Mouse (Mus musculus) limb, embryonic 14.5 days (tissue): ENCODE measurements at regions not wholly inside any gene's neighbourhood (a gene's known extent, or its start where the extent isn't known, plus 50 kb on each side); places are given as distances from the start of the nearest gene placed in this dataset.

Source experiments
- ATAC-seq: fragments of 200-750 bp; cut with Nextera tagmentation; 2 replicates; pipeline ENCODE4 v1.8.0; 2017; ENCODE audit warnings: low read depth, moderate number of reproducible peaks, moderate TSS enrichment; ENCODE audit not compliant: low FRiP score
- DNase-seq: peaks from one replicate; pipeline ENCODE4 v3.0.0-alpha.2; 2015; ENCODE audit warnings: low spot score
- H3K27ac ChIP-seq: fragments of 300-500 bp; sonication (generic); replicated peaks from 2 replicates; pipeline ENCODE4 v1.5.1; 2014; ENCODE audit warnings: low read depth, mild to moderate bottlenecking, low read length, moderate library complexity, mixed read lengths
- H3K27me3 ChIP-seq: fragments of 300-500 bp; sonication (generic); 2 replicates; pipeline ENCODE4 v1.6.1; 2014; ENCODE audit warnings: low read length, mixed read lengths; ENCODE audit not compliant: control insufficient read depth, insufficient read depth
- H3K36me3 ChIP-seq: fragments of 300-500 bp; sonication (generic); 2 replicates; pipeline ENCODE4 v1.6.1; 2014; ENCODE audit warnings: mild to moderate bottlenecking, low read length, moderate library complexity, mixed read lengths; ENCODE audit not compliant: control insufficient read depth, insufficient read depth
- H3K4me1 ChIP-seq: fragments of 300-500 bp; sonication (generic); 2 replicates; pipeline ENCODE4 v1.6.1; 2014; ENCODE audit warnings: antibody characterized with exemption, low read length, mixed read lengths; ENCODE audit not compliant: control insufficient read depth, insufficient read depth
- H3K4me2 ChIP-seq: fragments of 300-500 bp; sonication (generic); replicated peaks from 2 replicates; pipeline ENCODE4 v1.6.1; 2014; ENCODE audit warnings: low read depth, mild to moderate bottlenecking, low read length, moderate library complexity; ENCODE audit not compliant: severe bottlenecking
- H3K4me3 ChIP-seq: fragments of 300-500 bp; sonication (generic); replicated peaks from 2 replicates; pipeline ENCODE4 v1.5.1; 2014; ENCODE audit warnings: low read length
- H3K9ac ChIP-seq: fragments of 300-500 bp; sonication (generic); 2 replicates; pipeline ENCODE4 v1.6.1; 2014; ENCODE audit warnings: mild to moderate bottlenecking, low read depth, low read length, moderate library complexity; ENCODE audit not compliant: severe bottlenecking
- H3K9me3 ChIP-seq: fragments of 300-500 bp; sonication (generic); 2 replicates; pipeline ENCODE4 v1.6.1; 2016; ENCODE audit warnings: low read length; ENCODE audit not compliant: control insufficient read depth
- POLR2A ChIP-seq: fragments of 200-500 bp; IDR thresholded peaks from 2 replicates; pipeline ENCODE4 v1.8.0; 2012; ENCODE audit warnings: inconsistent platforms, mild to moderate bottlenecking, moderate library complexity, borderline replicate concordance; ENCODE audit not compliant: insufficient read depth, insufficient read length; ENCODE audit errors: extremely low read depth
- WGBS: fragments of 180-500 bp; shearing (Covaris S2); extraction: QIAGEN DNeasy Blood & Tissue Kit; methylation state at CpG from one replicate; pipeline ENCODE4 v1.1.7; 2014; 5-methylcytosine and 5-hydroxymethylcytosine counted together

DNA sequence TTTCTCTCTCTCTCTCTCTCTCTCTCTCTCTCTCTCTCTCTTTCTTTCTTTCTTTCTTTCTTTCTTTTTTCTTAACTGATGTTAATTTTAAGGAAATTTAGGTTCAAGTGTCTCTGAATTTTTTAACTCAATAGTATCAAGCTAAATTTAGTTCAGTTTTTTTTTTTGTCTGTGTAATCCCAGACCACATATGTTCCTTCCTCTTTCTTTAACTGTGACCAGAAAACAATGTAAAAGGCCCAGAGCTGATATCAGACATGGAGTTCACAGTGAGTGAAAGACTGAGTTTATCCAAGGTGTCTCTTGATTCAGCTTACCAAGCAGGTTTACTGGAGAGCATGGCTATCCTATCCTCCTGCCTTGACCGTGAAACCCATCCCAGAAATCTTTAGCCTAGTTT lies 258.9 kb upstream of the Veph1 start:
- H3K27ac ChIP-seq = no peak overlapping the region
- H3K9ac ChIP-seq = no peak overlapping the region
- no peak for TF ChIP-seq POLR2A
- H3K27me3 ChIP-seq = no peaks in the 10 kb centered on the region
- 93% methylated on average over 1 of the region's 1 CpGs for WGBS
- no peaks in the 10 kb centered on the region for H3K9me3 ChIP-seq
- DNase-seq (no peak), ATAC-seq (no peak)
- no peaks in the 10 kb centered on the region for H3K4me1 ChIP-seq
- no peaks in the 10 kb centered on the region for H3K36me3 ChIP-seq
- no peak overlapping the region for H3K4me2 ChIP-seq
- no peak overlapping the region for H3K4me3 ChIP-seq

DNA sequence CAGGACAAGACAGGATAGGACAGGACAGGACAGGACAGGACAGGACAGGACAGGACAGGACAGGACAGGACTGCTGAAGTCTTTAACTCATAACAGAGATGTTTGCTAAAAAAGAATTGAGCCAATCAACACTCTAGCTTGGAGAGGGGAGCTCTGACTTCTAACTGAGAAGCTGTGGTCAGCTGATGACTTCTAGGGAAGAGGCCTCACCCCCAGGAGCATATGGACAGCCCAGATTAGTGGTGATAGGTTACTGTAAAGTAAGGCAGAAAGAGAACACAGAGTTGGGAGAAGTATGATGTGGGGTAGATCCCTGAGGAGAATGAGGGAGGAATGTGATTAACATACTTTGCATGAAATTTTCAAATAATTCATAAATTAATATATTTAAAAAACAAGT lies 254.3 kb upstream of the Veph1 start:
- no peak overlapping the region for H3K4me3 ChIP-seq
- no peak for TF ChIP-seq POLR2A
- no peak overlapping the region for H3K9ac ChIP-seq
- no peaks in the 10 kb centered on the region for H3K9me3 ChIP-seq
- H3K27me3 ChIP-seq = no peaks in the 10 kb centered on the region
- no peaks in the 10 kb centered on the region for H3K36me3 ChIP-seq
- ATAC-seq (no peak), DNase-seq (no peak)
- H3K4me1 ChIP-seq = no peaks in the 10 kb centered on the region
- H3K4me2 ChIP-seq = no peak overlapping the region
- H3K27ac ChIP-seq = no peak overlapping the region

DNA sequence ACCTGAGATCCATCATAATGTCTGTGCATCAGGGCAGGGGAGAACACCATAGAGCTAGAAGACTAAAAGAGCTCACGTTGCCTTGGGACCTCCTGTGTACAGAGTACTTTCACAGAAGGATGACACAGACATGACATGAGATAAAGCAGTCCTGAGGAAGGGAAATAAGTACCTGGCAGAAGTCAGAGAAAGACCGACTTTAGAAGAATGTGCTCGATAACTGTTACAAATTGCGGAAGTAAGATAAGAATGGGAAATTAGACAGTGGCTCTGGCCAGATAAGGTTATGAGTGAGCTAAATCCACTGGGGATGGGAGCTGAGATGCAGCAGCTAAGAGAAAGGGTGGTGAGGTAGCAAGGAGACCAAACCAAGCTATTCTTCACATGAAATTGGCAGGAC lies 249.9 kb upstream of the Veph1 start:
- no peak for TF ChIP-seq POLR2A

DNA sequence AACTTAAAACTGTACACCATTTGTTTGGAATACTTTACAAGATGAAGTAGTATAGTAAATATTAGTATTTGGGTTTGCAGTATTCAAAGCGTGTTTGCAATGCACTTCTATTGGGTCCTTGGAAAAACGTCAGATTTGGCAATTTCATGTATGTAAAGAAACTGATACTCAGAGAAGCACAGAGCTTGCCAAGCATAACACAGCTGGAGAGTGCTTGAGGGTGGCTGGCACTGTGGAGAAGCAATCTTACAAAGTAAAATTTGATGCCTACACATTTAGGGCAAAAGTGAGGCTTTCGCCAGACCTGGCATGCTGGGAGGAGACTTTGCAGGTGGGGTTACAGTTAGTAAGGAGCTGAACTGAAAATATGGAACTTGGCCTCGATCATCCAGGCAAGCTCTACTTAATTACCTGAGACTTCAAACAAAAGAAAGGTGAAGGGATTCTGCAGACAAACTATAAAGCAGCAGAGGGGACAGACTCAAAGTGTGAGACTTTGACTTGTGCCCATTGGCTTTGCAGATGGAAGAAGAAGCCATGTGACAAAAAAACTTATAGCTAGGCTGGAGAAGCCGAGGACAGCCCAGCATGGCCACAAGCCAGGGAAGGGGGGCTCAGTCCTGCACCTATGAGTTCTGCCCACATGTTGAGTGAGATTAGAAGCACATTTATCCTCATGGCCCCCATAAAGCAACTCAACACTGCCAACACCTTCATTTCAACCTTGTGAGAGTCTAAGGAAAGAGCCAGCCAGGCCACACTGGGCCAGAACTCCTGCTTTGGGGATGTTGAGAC lies 247.7 kb upstream of the Veph1 start:
- no peak for TF ChIP-seq POLR2A
- Histone ChIP-seq H3K9ac (no peak overlapping the region), H3K27ac (peak overlapping the region; percentile 29; the same call in 1 of the 2 replicates), H3K4me2 (no peak overlapping the region), H3K27me3 (no peaks in the 10 kb centered on the region), H3K9me3 (no peaks in the 10 kb centered on the region), H3K4me1 (peaks cover 4% of the 10 kb centered on the region; the same call in 1 of the 2 replicates), H3K4me3 (no peak overlapping the region), H3K36me3 (no peaks in the 10 kb centered on the region)
- WGBS = 54% methylated on average over 5 of the region's 5 CpGs
- DNase-seq (peak; percentile 70), ATAC-seq (peak; percentile 62)

More for the DNA sequence above, 249.9 kb upstream of the Veph1 start:
- Histone ChIP-seq H3K4me1 (peaks cover 4% of the 10 kb centered on the region; the same call in 1 of the 2 replicates), H3K27me3 (no peaks in the 10 kb centered on the region), H3K4me3 (no peak overlapping the region), H3K36me3 (no peaks in the 10 kb centered on the region), H3K4me2 (no peak overlapping the region), H3K9ac (no peak overlapping the region), H3K27ac (no peak overlapping the region), H3K9me3 (no peaks in the 10 kb centered on the region)
- ATAC-seq (no peak), DNase-seq (no peak)
- 90% methylated on average over 4 of the region's 4 CpGs for WGBS

DNA sequence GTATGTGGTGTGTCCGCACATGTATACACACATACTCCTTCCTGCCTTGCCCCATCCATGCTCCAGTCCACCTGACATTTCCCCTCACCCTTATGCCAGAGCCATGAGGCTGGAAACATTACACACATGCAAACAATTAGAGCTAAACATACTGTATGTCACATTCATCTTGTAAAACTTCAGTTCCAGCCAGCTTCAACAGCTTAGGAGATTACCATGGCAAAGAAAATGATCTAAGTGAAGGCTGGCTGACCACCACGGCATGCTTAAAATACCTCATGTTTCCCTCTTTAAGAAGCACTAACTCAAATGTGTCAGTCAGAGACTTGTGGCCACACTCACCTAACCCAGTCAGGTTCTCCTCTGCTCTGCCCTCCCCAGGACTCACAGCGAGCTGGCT lies 246.2 kb upstream of the Veph1 start:
- WGBS = 57% methylated on average over 3 of the region's 3 CpGs
- H3K27me3 ChIP-seq = no peaks in the 10 kb centered on the region
- H3K27ac ChIP-seq = no peak overlapping the region
- H3K36me3 ChIP-seq = no peaks in the 10 kb centered on the region
- no peak overlapping the region for H3K4me2 ChIP-seq
- DNase-seq = no peak
- TF ChIP-seq POLR2A = no peak
- H3K9me3 ChIP-seq = no peaks in the 10 kb centered on the region
- H3K4me1 ChIP-seq = peaks cover 4% of the 10 kb centered on the region; the same call in 1 of the 2 replicates
- H3K9ac ChIP-seq = no peak overlapping the region
- ATAC-seq = peak; percentile 23; the same call in 1 of the 2 replicates
- H3K4me3 ChIP-seq = no peak overlapping the region
